Mouse (Mus musculus): ENCODE measurements around the gene Spo11.

- TF ChIP-seq CTCF (IDR thresholded peaks at IDR 0.05; ENCODE audit: low read depth, low read length) (no peak), POLR2A (IDR thresholded peaks at IDR 0.05; ENCODE audit: borderline replicate concordance, low read depth, low read length) (no peak)
Measured at GRCm38 (mm10) chr2:172976661-172977238, 750 bp upstream of the Spo11 start.
